Mouse (Mus musculus) frontal cortex, adult 2 months (tissue): ENCODE results near the gene Iqcd. TPM values are rescaled to one million over a fixed set of nuclear protein-coding genes. Genes with fewer than 3 reads are reported as not detected.
A peak's percentile ranks its signal among the peaks of the same experiment; 100 is the strongest.

Experiments
- DNase-seq, 2 experiments: peaks; one replicate each; pipeline ENCODE4 v3.0.0; 2022; ENCODE audit warnings: low spot score in 1 of 2; ENCODE audit errors: extremely low spot score in 1 of 2
- polyA plus RNA-seq: library from polyadenylated mRNA; depleted of rRNA; stranded (reverse); fragments of >200 nt; gene quantifications from 2 replicates; pipeline ENCODE4 v1.2.3, GENCODE M21; 2012

Iqcd gene
- polyA plus RNA-seq, 1 experiment: 1.9 TPM

GRCm38 (mm10) chr5:120570289-120570897, 18.4 kb upstream of the Iqcd start:
- DNase-seq: no peak

DNA sequence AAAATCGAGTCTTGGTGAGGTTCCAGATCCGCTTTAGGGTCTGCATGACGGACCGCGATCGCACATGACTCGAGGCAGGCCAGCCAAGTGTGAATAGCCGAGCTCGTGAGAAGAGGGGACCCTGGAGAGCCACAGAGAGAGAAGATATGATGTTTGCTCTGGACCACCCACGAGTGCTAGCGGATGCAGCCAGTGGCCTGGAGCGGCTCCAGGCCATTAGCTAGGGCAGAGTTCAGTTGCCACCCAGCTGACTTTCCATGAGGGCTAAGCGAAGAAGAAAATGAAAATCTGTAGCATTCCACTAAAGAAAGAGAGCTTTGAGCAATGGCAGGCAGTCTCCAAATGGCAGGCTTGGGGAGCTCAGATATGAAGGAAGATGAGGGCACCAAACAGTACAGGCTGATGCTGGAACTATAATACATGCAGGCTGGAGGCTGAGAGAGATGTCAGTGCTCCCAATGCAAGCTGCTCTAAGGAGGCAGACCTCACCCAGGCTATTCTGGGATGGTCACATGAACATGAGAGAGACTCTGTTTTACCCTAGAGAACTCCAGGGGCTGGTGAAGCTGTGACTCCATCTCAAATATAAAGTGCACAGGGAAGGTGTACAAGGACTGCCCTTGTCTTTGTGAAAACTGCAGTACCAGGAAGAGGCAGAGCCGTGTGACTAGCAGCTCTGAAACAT, 17.6 kb upstream of the Iqcd start:
- DNase-seq: no peak

- no peak for DNase-seq
These were observed 14.2 kb upstream of the Iqcd start for GRCm38 (mm10) chr5:120574469-120575063.

DNA sequence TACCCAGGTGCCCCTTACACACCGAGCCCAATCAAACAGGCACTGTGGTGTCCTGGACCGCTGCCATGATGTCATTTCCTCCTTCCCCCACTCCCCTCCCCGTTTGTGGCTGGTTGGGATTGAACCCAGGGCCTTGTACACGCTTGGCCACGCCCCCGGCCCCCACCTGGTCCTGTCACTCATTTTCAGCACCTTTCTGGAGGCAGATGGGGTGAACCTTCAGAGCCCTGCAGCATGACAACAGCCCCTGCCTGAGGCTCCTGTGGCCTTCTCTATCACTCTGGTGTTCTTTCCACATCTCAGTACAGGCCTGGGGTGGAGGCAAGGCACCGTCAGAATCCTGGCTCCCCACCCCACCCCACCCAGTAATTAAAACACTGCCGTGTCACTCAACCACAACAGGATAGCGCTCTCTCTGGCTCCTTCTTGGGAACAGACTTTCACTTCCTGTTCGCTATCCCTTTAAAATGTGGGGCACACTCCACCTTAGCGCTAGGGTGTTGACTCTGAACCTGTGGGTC, 12.0 kb upstream of the Iqcd start:
- no peak for DNase-seq

- no peak for DNase-seq
These were observed 10.8 kb upstream of the Iqcd start for GRCm38 (mm10) chr5:120577935-120578441.

GRCm38 (mm10) chr5:120578504-120579081, 10.2 kb upstream of the Iqcd start:
- no peak for DNase-seq

GRCm38 (mm10) chr5:120579211-120579897, 9.5 kb upstream of the Iqcd start:
- DNase-seq: no peak

DNA sequence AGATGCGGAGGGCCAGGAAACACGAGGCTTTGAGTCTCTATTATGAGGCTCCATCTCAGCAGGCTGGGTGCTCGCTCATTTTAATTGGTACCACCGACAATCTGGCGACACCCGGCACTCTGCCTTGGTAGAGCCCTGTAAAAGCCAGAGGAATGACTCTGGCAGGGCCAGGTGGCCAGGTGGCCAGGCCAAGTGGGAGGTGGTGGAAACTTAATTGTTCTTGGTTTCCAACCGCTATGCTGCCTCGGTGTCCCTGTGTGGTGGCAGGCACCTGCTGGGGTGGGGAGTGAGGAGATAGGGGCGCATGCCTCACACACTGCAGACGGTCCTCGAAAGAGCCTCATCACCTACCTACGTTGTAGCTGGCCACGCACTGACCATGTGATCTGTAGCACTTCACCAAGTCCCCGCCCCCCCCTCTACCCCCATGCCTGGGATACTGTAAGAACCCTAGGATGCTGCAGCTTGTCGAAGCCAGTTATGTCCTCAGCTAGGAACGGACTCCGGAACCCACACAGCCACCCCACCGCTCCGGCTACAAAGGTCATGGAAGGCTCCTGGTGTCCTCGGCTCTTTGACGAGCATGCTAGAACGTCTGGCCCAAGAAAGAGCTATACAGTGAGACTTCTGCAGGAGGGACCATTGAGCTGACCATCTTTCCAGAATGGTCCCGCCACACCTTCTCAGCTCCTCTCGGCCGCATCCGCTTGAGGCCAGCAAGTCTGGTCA, 8.8 kb upstream of the Iqcd start:
- no peak for DNase-seq

DNA sequence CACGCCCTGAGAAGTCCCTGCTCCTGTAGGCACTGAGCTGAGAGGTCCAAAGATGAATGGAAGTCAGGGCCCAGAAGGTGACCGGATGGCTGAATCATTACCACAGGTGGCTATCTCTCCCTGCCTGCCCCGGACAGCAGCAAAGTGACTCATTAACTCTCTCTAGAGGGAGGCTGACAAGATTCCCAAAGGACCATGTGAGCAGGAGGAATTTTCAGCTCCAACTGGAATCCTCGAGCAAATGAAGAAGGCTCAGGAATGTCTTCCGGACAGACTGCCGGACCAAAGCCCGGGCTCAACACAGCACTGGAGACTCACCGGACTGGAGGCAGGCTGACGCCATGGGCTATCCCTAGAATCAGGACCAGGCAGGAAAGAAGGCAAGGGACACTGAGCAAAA, 6.8 kb upstream of the Iqcd start:
- DNase-seq: no peak

DNA sequence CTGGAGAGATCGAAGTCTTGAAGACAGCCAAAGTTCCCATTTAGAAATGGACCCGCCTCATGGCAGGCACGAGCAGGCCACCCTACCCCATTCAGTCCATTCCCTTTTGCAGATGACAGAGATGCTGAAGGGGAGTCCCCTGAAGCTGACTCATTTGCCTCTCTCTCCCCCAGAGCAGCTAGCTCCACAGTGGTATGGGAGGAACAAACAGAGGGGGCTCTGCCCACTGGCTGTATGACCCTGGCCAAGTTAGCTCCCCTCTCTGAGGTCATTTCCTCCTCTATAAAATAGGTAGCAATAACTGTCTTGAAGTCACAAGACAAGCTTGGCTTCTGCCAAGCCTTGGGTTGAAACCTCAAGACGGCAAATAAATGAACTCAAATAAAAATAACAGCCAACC, 5.3 kb upstream of the Iqcd start:
- no peak for DNase-seq

GRCm38 (mm10) chr5:120584968-120585367, 3.8 kb upstream of the Iqcd start:
- DNase-seq: no peak

GRCm38 (mm10) chr5:120586741-120587615, 1.8 kb upstream of the Iqcd start:
- peak in 1 of 2 experiments; percentile 67 for DNase-seq

DNA sequence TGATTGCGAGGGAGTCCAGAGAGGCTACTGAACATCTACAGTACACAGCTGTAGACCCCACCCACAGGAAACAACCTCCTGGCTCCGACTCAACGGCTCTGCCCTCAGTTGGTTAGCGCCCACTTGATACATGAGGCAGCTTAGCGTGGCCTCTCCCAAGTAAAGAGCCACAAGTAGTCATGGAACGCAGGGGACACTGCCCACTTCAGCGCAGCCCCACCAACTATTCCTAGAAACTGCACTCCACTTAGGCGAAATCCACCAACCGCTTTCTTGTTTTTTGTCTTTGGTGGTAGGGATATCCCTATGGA, 1.2 kb upstream of the Iqcd start:
- no peak for DNase-seq

DNA sequence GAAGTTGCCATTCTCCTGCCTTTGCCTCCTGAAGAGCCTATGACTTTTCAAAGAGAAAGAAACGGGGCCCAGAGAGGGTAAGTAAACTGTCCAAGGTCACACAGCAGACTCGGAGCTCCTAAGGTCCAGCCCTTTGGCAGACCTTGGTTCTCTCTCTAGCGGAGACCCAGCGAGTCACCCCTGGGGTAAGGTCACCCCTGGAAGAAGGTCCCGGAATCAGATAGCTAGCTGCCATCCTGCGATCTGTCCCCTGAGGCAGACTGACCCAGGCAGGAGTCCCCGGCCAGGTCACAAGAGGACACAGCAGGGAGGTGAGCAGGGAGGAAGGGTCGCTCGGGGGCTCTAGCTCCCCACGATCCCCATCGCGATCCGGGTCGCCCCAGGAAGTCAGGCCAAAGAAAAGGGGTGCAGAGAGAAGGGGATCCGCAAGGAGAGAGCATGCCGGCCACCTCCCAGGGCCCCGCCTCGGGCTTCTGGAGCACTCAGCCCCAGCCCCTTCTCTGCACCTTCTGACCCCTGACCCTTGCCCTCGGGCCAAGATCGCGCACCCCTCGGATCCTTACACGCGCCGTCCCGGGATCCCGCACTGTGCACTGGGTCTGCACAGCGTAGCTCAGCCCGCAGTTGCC, 762 bp upstream of the Iqcd start:
- no peak for DNase-seq

- DNase-seq: no peak
These were observed 1.7 kb downstream of the Iqcd start for GRCm38 (mm10) chr5:120590356-120591010.

DNA sequence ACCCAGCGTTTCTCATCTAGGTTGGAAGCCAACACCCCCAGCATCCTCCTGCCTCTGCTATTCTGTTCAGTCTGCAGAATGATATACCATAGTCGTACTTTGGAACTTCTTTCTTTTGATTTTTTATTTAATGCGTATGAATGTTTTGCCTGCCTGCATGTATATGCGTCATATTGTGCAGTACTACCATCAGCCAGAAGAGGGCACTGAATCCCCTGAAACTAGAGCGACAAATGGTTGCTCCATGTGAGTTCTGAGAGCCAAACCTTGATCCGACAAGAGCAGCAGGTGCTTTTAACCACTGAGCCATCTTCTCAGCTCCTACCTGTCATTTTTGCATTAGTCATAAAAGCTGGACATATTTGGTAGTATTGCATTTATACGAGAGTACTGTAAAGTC, 3.3 kb downstream of the Iqcd start:
- peak in 1 of 2 experiments; percentile 27 for DNase-seq

DNA sequence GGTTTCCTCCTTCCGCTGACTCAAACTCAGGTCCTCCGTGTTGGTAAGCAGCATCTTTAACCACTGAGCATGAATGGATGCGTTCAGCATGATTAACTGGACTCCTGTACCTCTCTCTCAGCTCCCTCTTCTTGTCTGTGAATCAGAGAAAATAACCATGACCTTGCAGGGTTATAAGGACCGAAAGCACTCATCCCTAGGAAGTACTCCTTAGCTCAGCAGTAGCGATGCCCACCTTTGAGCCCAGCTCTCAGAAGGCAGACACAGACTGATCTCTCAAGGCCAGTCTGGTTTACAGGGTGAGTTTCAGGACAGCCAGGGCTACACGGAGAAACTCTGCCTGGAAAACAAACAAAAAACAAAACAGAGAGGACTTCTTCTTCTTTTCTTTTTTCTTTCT, 5.7 kb downstream of the Iqcd start:
- DNase-seq: no peak

DNA sequence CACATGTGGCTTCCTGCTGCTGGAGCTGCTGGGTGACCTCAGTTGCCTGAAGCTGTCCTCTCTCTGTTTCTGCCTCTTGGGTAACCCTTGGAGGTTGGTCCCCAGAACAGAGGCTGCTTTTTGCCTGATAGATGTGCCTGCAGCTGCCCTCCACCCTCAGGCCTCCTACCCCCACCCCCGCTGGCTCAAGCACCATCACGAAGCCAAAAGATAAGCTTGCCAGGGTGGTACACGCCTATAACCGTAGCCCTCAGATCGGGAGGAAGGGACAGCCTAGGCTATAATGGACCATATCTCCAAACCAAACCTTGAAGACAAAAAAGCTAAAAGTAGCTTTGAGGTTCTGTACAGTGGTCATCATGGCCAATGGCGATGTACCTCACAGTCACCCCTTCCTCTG, 10.8 kb downstream of the Iqcd start:
- no peak for DNase-seq
